Mouse (Mus musculus): ENCODE measurements at regions not wholly inside any gene's neighbourhood (a gene's known extent, or its start where the extent isn't known, plus 50 kb on each side); places are given as distances from the start of the nearest gene placed in this dataset.

DNA sequence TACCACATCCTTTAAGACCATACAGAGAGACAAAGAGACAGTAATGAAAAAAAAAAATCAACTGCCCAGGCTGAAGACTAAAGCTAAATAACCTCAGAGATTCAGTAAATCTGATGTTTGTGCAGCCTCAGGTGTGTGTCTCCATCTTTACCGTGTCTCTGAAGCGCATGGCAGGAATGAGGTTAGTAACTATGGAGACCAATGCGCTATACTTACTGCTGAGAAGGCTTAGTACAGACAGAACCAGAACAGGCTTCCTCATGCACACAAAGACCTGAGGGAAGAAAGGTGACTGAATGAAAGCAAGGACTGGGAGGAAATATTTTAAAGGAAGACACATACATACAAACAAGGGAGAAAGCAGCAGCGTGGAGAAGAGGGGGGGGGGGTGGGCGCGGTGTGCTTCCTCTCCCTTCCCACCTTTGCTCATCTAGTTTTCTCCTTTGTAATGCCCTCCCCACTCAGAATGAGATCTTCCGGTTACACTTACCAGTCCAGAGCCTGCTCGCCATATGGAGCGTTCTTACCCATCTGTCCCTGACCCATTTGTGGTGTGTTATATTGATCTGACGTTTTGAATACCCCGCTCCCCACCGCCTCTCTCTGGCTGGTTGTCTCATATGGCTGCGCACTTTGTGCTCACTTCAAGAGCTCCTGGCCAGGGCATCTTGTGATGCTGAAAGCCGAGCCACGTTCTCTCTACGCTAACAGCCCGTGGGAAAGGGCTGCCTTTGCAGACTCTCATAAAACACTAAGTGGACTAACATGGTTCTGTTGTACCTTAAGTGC, 59.0 kb upstream of the Raph1 start:
- 0 out of 2 replicates have a peak, but pooled peaks have one; percentile 34 for ATAC-seq (ENCODE audit: low FRiP score, low read depth)
- WGBS = 59% methylated on average over 17 of the region's 17 CpGs
- Histone ChIP-seq H3K36me3 (no peaks in the 10 kb centered on the region), H3K4me1 (peaks cover 24% of the 10 kb centered on the region), H3K27me3 (no peaks in the 10 kb centered on the region), H3K9me3 (no peaks in the 10 kb centered on the region), H3K27ac (replicated peaks) (no peak overlapping the region), H3K4me3 (no peak overlapping the region), H3K4me2 (replicated peaks) (0 out of 2 replicates have a peak overlapping the region, but pooled peaks have one; percentile 14), H3K9ac (replicated peaks) (no peak overlapping the region)

DNA sequence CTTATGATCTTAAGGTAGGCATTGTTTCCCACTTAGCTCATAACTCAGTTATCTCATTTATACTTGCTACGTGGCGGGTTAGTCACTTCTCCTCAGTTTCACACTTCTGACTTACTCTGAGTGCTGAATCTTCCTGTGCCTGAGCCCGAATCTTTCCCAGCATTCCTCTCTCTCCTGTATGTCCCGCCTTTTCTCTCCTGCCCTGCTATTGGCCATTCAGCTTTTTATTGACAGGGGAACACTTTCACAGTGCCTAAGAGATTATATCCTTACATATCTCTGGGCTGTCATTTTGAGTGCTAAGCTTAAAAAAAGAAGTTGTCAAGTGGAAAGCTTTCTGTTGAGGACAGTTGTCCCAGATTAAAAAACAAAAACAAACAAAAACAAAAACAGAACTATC, 57.3 kb upstream of the Raph1 start:
- Histone ChIP-seq H3K9ac (replicated peaks) (no peak overlapping the region), H3K27me3 (no peaks in the 10 kb centered on the region), H3K36me3 (no peaks in the 10 kb centered on the region), H3K9me3 (no peaks in the 10 kb centered on the region), H3K4me1 (peaks cover 24% of the 10 kb centered on the region), H3K27ac (replicated peaks) (no peak overlapping the region), H3K4me2 (replicated peaks) (no peak overlapping the region), H3K4me3 (no peak overlapping the region)
- WGBS = 85% methylated on average over 4 of the region's 4 CpGs
- no peak for ATAC-seq (ENCODE audit: low FRiP score, low read depth)

DNA sequence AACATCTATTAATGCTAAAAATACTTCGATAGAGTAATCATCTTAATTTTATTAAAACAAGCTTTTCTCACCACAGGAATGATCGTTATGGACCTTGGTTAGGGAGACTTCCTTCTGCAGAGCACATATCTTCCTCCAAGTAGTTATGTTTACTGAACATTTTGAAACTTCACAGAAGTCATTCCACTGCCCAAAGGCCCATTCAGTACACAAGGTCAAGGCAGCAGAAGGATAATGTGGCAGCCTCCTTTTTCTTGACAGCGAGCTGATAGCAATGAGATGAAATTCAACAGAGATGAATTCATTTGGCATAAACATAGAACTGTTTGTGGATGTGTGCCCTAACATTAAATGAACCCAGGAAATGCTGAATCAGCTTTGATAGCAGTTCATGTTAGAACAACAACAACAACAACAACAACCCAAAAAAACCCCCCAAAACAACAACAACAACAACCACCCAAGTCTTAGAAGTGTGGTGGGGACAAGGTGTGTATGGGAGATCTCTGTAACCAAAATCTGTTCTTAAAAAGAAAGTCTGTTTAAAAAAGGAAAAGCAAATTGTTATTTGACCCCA, 56.6 kb upstream of the Raph1 start:
- Histone ChIP-seq H3K9me3 (no peaks in the 10 kb centered on the region), H3K4me3 (no peak overlapping the region), H3K9ac (replicated peaks) (no peak overlapping the region), H3K4me1 (peaks cover 24% of the 10 kb centered on the region), H3K27me3 (no peaks in the 10 kb centered on the region), H3K4me2 (replicated peaks) (no peak overlapping the region), H3K27ac (replicated peaks) (no peak overlapping the region), H3K36me3 (no peaks in the 10 kb centered on the region)
- 90% methylated on average over 3 of the region's 3 CpGs for WGBS
- no peak for ATAC-seq (ENCODE audit: low FRiP score, low read depth)

DNA sequence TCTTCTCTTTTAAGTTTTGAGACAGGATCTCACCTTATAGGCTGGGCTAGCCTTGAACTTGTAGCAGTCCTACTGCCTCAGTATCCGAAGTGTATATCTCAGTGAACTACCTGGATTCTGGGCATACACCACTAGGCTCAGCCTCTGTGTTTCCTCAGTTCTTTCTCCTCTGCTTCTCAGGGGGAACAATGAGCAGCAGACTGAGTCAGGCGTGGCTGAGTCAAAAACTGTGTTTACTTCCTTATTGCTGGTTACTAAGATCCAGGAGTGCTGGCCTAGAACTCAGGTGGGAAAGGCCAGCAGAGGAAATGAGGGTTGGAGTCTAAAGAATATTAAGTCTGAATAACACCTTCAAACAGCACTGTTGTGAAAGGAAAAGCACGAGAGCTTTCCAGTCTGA, 54.9 kb upstream of the Raph1 start:
- no peak overlapping the region for H3K9ac ChIP-seq (replicated peaks)
- ATAC-seq (ENCODE audit: low FRiP score, low read depth) = no peak
- H3K4me2 ChIP-seq (replicated peaks) = no peak overlapping the region
- no peak overlapping the region for H3K27ac ChIP-seq (replicated peaks)
- no peaks in the 10 kb centered on the region for H3K36me3 ChIP-seq
- H3K27me3 ChIP-seq = no peaks in the 10 kb centered on the region
- peaks cover 7% of the 10 kb centered on the region for H3K4me1 ChIP-seq
- H3K4me3 ChIP-seq = no peak overlapping the region
- 83% methylated on average over 3 of the region's 3 CpGs for WGBS
- no peaks in the 10 kb centered on the region for H3K9me3 ChIP-seq

DNA sequence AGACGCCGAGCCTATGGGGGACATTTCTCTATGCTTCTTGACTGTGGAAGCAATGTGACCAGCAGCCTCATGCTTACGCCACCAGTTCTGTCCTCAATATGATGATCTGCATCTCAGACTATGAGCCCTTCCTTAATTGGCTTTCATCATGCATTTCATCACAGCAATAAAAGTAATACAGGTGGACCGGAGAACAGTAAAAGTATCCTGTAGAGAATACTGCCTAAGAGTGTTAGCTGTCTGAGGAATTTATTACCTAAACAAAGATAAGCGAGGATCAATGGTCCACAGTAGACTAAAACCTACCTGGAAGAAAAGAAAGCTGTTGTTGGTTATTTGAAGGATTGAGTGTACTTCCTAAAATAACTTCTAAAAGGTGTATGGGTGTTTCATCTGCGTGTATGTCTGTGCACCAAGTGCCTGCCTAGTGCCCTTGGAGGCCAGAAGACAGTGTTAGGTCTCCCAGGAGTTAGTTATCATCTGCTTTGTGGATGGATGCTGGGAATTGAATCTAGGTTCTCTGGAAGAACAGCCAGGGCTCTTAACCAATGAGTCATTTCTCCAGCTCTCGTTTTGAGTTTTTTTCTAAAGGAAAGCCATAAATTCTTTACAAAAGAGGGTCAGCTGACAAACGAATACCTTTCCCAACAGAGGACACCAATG, 54.3 kb upstream of the Raph1 start:
- Histone ChIP-seq H3K4me2 (replicated peaks) (no peak overlapping the region), H3K36me3 (no peaks in the 10 kb centered on the region), H3K9me3 (no peaks in the 10 kb centered on the region), H3K27ac (replicated peaks) (no peak overlapping the region), H3K4me1 (0 out of 2 replicates have a peak, but pooled peaks cover 1% of the 10 kb centered on the region), H3K9ac (replicated peaks) (no peak overlapping the region), H3K4me3 (no peak overlapping the region), H3K27me3 (no peaks in the 10 kb centered on the region)
- no peak for ATAC-seq (ENCODE audit: low FRiP score, low read depth)
- whole genome bisulfite sequencing = 87% methylated on average over 8 of the region's 8 CpGs

DNA sequence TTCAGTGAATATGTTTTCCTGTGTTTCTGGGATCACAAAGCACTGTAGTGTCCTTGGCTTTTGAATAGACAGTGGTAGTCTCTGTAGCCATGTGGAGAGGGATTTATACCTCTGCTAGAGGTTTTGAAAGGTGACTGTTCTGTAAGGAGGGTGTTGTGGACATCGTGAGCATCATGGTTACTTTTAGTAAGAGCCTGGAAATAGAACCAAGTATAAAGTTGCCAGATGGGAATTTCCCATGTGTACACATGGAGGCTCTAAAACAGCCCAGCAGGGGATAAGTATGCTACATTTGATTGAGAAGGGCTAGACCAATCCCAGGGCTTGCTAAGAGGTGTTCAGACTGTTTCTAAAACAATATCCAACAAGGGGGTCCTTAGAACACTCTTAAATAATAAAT, 51.5 kb upstream of the Raph1 start:
- H3K4me2 ChIP-seq (replicated peaks) = no peak overlapping the region
- no peak overlapping the region for H3K9ac ChIP-seq (replicated peaks)
- H3K27me3 ChIP-seq = no peaks in the 10 kb centered on the region
- H3K27ac ChIP-seq (replicated peaks) = no peak overlapping the region
- no peak for ATAC-seq (ENCODE audit: low FRiP score, low read depth)
- no peaks in the 10 kb centered on the region for H3K9me3 ChIP-seq
- H3K36me3 ChIP-seq = no peaks in the 10 kb centered on the region
- H3K4me3 ChIP-seq = no peak overlapping the region
- no peaks in the 10 kb centered on the region for H3K4me1 ChIP-seq
- 81% methylated on average over 1 of the region's 1 CpGs for WGBS

DNA sequence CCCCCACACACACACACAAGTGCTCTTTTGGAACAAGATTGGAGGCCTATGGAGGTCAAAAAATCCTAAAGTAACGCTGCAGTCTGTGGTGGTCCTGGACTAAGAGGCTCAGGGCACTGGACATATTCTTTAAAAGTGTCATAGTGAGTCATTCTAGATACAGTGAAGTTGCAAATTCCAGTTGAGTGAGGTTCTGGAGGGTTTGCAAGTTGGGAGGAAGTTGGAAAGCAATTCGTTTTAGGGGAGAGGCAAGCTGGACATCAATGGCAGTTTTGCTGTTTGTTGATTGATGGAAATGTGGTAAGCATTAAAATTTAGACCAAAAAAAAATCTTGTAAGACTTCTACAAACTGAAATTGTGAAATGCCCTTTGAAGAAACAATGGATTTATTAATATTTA, 50.0 kb upstream of the Raph1 start:
- H3K27ac ChIP-seq (replicated peaks) = no peak overlapping the region
- no peaks in the 10 kb centered on the region for H3K9me3 ChIP-seq
- no peaks in the 10 kb centered on the region for H3K27me3 ChIP-seq
- no peaks in the 10 kb centered on the region for H3K4me1 ChIP-seq
- WGBS = 84% methylated on average over 2 of the region's 2 CpGs
- no peaks in the 10 kb centered on the region for H3K36me3 ChIP-seq
- no peak overlapping the region for H3K4me2 ChIP-seq (replicated peaks)
- H3K4me3 ChIP-seq = no peak overlapping the region
- no peak for ATAC-seq (ENCODE audit: low FRiP score, low read depth)
- no peak overlapping the region for H3K9ac ChIP-seq (replicated peaks)

All from midbrain, embryonic 12.5 days (tissue).